Mouse (Mus musculus) midbrain, embryonic 16.5 days (tissue): ENCODE measurements around the gene Trib3. TPM values are rescaled to one million over a fixed set of nuclear protein-coding genes. Genes with fewer than 3 reads are reported as not detected.
A peak's percentile ranks its signal among the peaks of the same experiment; 100 is the strongest.
"Not testable (repeated sequence)": the region's sequence is repeated elsewhere in the genome, so short reads cannot be mapped to it uniquely, and the experiment has no call there.

Source experiments
- ATAC-seq: fragments of 200-750 bp; cut with Nextera tagmentation; 2 replicates; pipeline ENCODE4 v1.8.0; 2017; ENCODE audit warnings: moderate TSS enrichment
- H3K27ac ChIP-seq: fragments of 300-500 bp; sonication (generic); 2 replicates; pipeline ENCODE4 v1.5.1; 2014; ENCODE audit warnings: mild to moderate bottlenecking, low read length, mixed read lengths
- H3K27me3 ChIP-seq: fragments of 300-500 bp; sonication (generic); 2 replicates; pipeline ENCODE4 v1.6.1; 2014; ENCODE audit warnings: low read depth, low read length, mixed read lengths; ENCODE audit not compliant: control insufficient read depth, insufficient read depth
- H3K36me3 ChIP-seq: fragments of 300-500 bp; sonication (generic); 2 replicates; pipeline ENCODE4 v1.6.1; 2014; ENCODE audit warnings: mild to moderate bottlenecking, low read length, moderate library complexity, mixed read lengths; ENCODE audit not compliant: control insufficient read depth, insufficient read depth
- H3K4me1 ChIP-seq: fragments of 300-500 bp; sonication (generic); 2 replicates; pipeline ENCODE4 v1.6.1; 2014; ENCODE audit warnings: mild to moderate bottlenecking, low read length, mixed read lengths; ENCODE audit not compliant: control insufficient read depth, insufficient read depth
- H3K4me2 ChIP-seq: fragments of 300-500 bp; sonication (generic); 2 replicates; pipeline ENCODE4 v1.6.1; 2014; ENCODE audit warnings: mild to moderate bottlenecking, low read length, mixed read lengths
- H3K4me3 ChIP-seq: fragments of 300-500 bp; sonication (generic); 2 replicates; pipeline ENCODE4 v1.5.1; 2014; ENCODE audit warnings: low read depth, mild to moderate bottlenecking, low read length, moderate library complexity, mixed read lengths
- H3K9ac ChIP-seq: fragments of 300-500 bp; sonication (generic); 2 replicates; pipeline ENCODE4 v1.6.1; 2014; ENCODE audit warnings: low read depth, low read length, mixed read lengths
- H3K9me3 ChIP-seq: fragments of 300-500 bp; sonication (generic); replicated peaks from 2 replicates; pipeline ENCODE4 v1.6.1; 2014; ENCODE audit warnings: mild to moderate bottlenecking, low read length, mixed read lengths; ENCODE audit not compliant: control insufficient read depth, poor library complexity, severe bottlenecking
- WGBS: fragments of 180-500 bp; shearing (Covaris S2); extraction: QIAGEN DNeasy Blood & Tissue Kit; methylation state at CpG from one replicate; pipeline ENCODE4 v1.1.7; 2014; 5-methylcytosine and 5-hydroxymethylcytosine counted together
- polyA plus RNA-seq: library from polyadenylated mRNA; unstranded; fragments of >200 nt; fragmentation: Nextera tagmentation; extraction: Ambion mirVana; gene quantifications from 2 replicates; pipeline ENCODE4 v1.2.1, GENCODE M21; 2015

Trib3 gene
- polyA plus RNA-seq, 1 experiment from 2014 or later: 2.4 TPM

GRCm38 (mm10) chr2:152305480-152305879 lies 38.4 kb downstream of the Trib3 start:
- Histone ChIP-seq H3K4me3 (no peak overlapping the region), H3K9me3 (no peaks in the 10 kb centered on the region), H3K27me3 (no peaks in the 10 kb centered on the region), H3K4me2 (no peak overlapping the region), H3K9ac (no peak overlapping the region), H3K36me3 (peaks cover 43% of the 10 kb centered on the region), H3K4me1 (no peaks in the 10 kb centered on the region), H3K27ac (no peak overlapping the region)
- WGBS: 97% methylated on average over 6 of the region's 6 CpGs
- ATAC-seq: no peak

GRCm38 (mm10) chr2:152303781-152304180 lies 40.1 kb downstream of the Trib3 start:
- no peak overlapping the region for H3K4me3 ChIP-seq
- WGBS: 87% methylated on average over 5 of the region's 5 CpGs

GRCm38 (mm10) chr2:152302862-152303261 lies 41.0 kb downstream of the Trib3 start:
- WGBS: 93% methylated on average over 2 of the region's 2 CpGs
- Histone ChIP-seq H3K27me3 (no peaks in the 10 kb centered on the region), H3K4me1 (no peaks in the 10 kb centered on the region), H3K9me3 (no peaks in the 10 kb centered on the region), H3K27ac (no peak overlapping the region), H3K36me3 (peaks cover 27% of the 10 kb centered on the region), H3K4me2 (no peak overlapping the region), H3K4me3 (no peak overlapping the region), H3K9ac (no peak overlapping the region)
- no peak for ATAC-seq

More at GRCm38 (mm10) chr2:152303781-152304180, 40.1 kb downstream of the Trib3 start:
- H3K9ac ChIP-seq: no peak overlapping the region
- H3K36me3 ChIP-seq: peaks cover 36% of the 10 kb centered on the region
- H3K9me3 ChIP-seq: no peaks in the 10 kb centered on the region
- H3K27ac ChIP-seq: no peak overlapping the region
- H3K4me2 ChIP-seq: no peak overlapping the region
- H3K27me3 ChIP-seq: no peaks in the 10 kb centered on the region
- ATAC-seq: no peak
- no peaks in the 10 kb centered on the region for H3K4me1 ChIP-seq

- peaks cover 25% of the 10 kb centered on the region for H3K4me1 ChIP-seq
- H3K4me2 ChIP-seq: peak overlapping the region; percentile 93
- no peaks in the 10 kb centered on the region for H3K27me3 ChIP-seq
- peak overlapping the region; percentile 98 for H3K4me3 ChIP-seq
- no peaks in the 10 kb centered on the region for H3K36me3 ChIP-seq
- ATAC-seq: 0 out of 2 replicates have a peak, but pooled peaks have one; percentile 1
- peak overlapping the region; percentile 87; the same call in 1 of the 2 replicates for H3K27ac ChIP-seq
- H3K9me3 ChIP-seq: no peaks in the 10 kb centered on the region
- 38% methylated on average over 5 of the region's 5 CpGs for WGBS
- H3K9ac ChIP-seq: peak overlapping the region; percentile 97
These were observed 49.3 kb downstream of the Trib3 start for GRCm38 (mm10) chr2:152294541-152294940.

- peak; percentile 96 for ATAC-seq
- peaks cover 25% of the 10 kb centered on the region for H3K4me1 ChIP-seq
- H3K9ac ChIP-seq: peak within 1 kb of the TSS; percentile 97
- H3K36me3 ChIP-seq: no peaks in the 10 kb centered on the region
- peak within 1 kb of the TSS; percentile 93 for H3K4me2 ChIP-seq
- no peaks in the 10 kb centered on the region for H3K9me3 ChIP-seq
- peak within 1 kb of the TSS; percentile 98 for H3K4me3 ChIP-seq
- WGBS: under 1% methylated on average over 65 of the region's 70 CpGs
- H3K27me3 ChIP-seq: no peaks in the 10 kb centered on the region
- H3K27ac ChIP-seq: peak within 1 kb of the TSS; percentile 87
These were observed 49.9 kb downstream of the Trib3 start, which contains the start of gene Tbc1d20 for GRCm38 (mm10) chr2:152293727-152294475. TSS of gene Tbc1d20 (plus strand) at chr2:152293828.

DNA sequence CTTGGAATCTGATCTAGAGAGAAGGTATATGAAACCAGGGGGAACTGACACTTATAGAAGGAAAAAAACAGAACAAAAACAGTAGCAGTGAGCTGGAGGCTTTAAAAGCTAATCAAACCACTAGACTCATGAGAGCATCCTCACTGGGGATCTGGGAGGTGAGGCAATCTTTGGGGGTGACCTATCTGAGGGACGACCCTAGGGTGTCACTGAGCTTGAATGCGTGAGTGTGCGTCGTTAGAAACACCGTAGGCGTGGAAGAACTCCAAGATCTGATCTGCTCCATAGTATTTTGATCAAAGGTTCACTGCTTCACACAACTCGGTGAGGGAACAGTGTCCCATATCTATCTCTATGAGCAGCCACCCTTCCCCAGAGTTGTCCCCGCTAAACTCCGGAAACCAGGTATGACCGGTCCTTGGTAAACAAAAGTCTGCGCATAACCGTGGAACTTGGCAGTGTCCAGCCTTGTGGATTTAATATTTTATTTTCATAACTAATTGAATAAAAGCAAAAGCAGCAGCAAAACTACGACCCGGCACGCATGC lies 50.6 kb downstream of the Trib3 start:
- Histone ChIP-seq H3K9ac (peak overlapping the region; percentile 97), H3K27ac (peak overlapping the region; percentile 66)
- WGBS: 1% methylated on average over 15 of the region's 15 CpGs

GRCm38 (mm10) chr2:152292475-152292874 lies 51.4 kb downstream of the Trib3 start:
- Histone ChIP-seq H3K9me3 (no peaks in the 10 kb centered on the region), H3K27me3 (no peaks in the 10 kb centered on the region), H3K9ac (no peak overlapping the region), H3K27ac (no peak overlapping the region), H3K36me3 (no peaks in the 10 kb centered on the region), H3K4me3 (no peak overlapping the region), H3K4me1 (peaks cover 25% of the 10 kb centered on the region), H3K4me2 (no peak overlapping the region)
- 49% methylated on average over 2 of the region's 2 CpGs for WGBS
- no peak for ATAC-seq

More for the DNA sequence above, 50.6 kb downstream of the Trib3 start:
- Histone ChIP-seq H3K9me3 (no peaks in the 10 kb centered on the region), H3K36me3 (no peaks in the 10 kb centered on the region), H3K4me3 (peak overlapping the region; percentile 98), H3K4me1 (peaks cover 25% of the 10 kb centered on the region), H3K4me2 (peak overlapping the region; percentile 74), H3K27me3 (no peaks in the 10 kb centered on the region)
- ATAC-seq: peak; percentile 72

DNA sequence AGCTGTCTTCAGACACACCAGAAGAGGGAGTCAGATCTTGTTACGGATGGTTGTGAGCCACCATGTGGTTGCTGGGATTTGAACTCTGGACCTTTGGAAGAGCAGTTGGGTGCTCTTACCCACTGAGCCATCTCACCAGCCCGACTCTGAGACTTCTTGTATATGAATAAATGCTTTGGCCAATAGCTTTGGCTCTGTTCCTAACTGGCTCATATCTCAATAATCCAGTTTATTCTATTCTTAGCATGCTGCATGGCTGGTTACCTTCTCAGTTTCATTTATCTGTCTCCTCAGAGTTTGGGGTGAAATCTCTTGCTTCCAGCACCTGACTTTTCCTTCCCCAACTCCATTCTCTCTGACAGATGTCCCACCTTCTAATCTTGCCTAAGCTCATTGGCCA lies 54.2 kb downstream of the Trib3 start:
- H3K9ac ChIP-seq, H3K27me3 ChIP-seq, H3K4me2 ChIP-seq, ATAC-seq, H3K27ac ChIP-seq, H3K36me3 ChIP-seq, H3K4me3 ChIP-seq, H3K4me1 ChIP-seq, H3K9me3 ChIP-seq: not testable (repeated sequence)
- WGBS: 81% methylated on average over 1 of the region's 2 CpGs

DNA sequence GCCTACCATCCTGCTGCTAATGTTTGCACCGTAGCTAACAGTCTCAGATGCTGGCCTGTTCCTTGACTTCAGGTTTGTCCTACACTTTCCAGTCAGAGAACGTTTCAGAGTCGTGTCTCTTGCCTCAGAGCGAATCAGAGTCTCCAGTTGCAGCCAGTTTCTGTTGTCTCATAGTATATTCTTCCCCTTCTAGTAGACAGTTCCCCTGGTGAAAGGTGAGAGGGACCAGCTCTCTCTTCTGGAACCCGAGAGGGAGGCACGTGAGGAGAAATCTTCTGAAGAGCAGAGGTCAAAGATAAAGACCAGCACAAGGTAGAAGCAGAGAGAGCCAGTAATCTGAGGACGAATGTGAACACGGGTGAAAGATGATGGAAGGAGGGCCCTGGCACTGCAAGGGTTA lies 55.8 kb downstream of the Trib3 start:
- peaks cover 6% of the 10 kb centered on the region; the same call in 1 of the 2 replicates for H3K36me3 ChIP-seq
- no peaks in the 10 kb centered on the region for H3K27me3 ChIP-seq
- no peak overlapping the region for H3K9ac ChIP-seq
- H3K9me3 ChIP-seq: no peaks in the 10 kb centered on the region
- no peak overlapping the region for H3K27ac ChIP-seq
- no peak for ATAC-seq
- 0 out of 2 replicates have a peak, but pooled peaks cover 2% of the 10 kb centered on the region for H3K4me1 ChIP-seq
- 84% methylated on average over 8 of the region's 8 CpGs for WGBS
- H3K4me2 ChIP-seq: no peak overlapping the region
- H3K4me3 ChIP-seq: no peak overlapping the region
